Mouse (Mus musculus) yolk sac, embryonic 10.5 days (tissue): ENCODE measurements at regions not wholly inside any gene's neighbourhood (a gene's known extent, or its start where the extent isn't known, plus 50 kb on each side); places are given as distances from the start of the nearest gene placed in this dataset.
"Not testable (repeated sequence)": the region's sequence is repeated elsewhere in the genome, so short reads cannot be mapped to it uniquely, and the experiment has no call there.

Experiments
- DNase-seq: peaks from one replicate; pipeline ENCODE4 v3.0.0-alpha.2; 2017; ENCODE audit warnings: low spot score

- no peak for DNase-seq
These were observed 209.5 kb downstream of the Sorl1 start for GRCm38 (mm10) chr9:41914611-41915010.

GRCm38 (mm10) chr9:41913911-41914310 is 210.2 kb downstream of the Sorl1 start:
- DNase-seq, result no peak

- no peak for DNase-seq
These were observed 211.6 kb downstream of the Sorl1 start for GRCm38 (mm10) chr9:41912482-41912881.

- DNase-seq, result no peak
These were observed 223.5 kb downstream of the Sorl1 start for GRCm38 (mm10) chr9:41900606-41900974.

GRCm38 (mm10) chr9:41899766-41900605 is 224.1 kb downstream of the Sorl1 start:
- DNase-seq, result no peak

- no peak for DNase-seq
These were observed 229.0 kb downstream of the Sorl1 start for GRCm38 (mm10) chr9:41895106-41895505.

GRCm38 (mm10) chr9:41892841-41893240 is 231.3 kb downstream of the Sorl1 start:
- DNase-seq, result peak; percentile 6

GRCm38 (mm10) chr9:41891206-41891605 is 232.9 kb downstream of the Sorl1 start:
- DNase-seq, result no peak

GRCm38 (mm10) chr9:41890273-41891141 is 233.6 kb downstream of the Sorl1 start:
- peak; percentile 66 for DNase-seq

- peak; percentile 10 for DNase-seq
These were observed 234.4 kb downstream of the Sorl1 start for GRCm38 (mm10) chr9:41889568-41890272.

GRCm38 (mm10) chr9:41888616-41889150 is 235.4 kb downstream of the Sorl1 start:
- DNase-seq, result no peak

- not testable (repeated sequence) for DNase-seq
These were observed 237.6 kb downstream of the Sorl1 start for GRCm38 (mm10) chr9:41886456-41886855.

- no peak for DNase-seq
These were observed 243.6 kb downstream of the Sorl1 start for GRCm38 (mm10) chr9:41880457-41880856.

GRCm38 (mm10) chr9:41879080-41879479 is 245.0 kb downstream of the Sorl1 start:
- no peak for DNase-seq

GRCm38 (mm10) chr9:41861136-41861535 is 263.0 kb downstream of the Sorl1 start:
- DNase-seq, result no peak

GRCm38 (mm10) chr9:41860681-41861080 is 263.4 kb downstream of the Sorl1 start:
- peak; percentile 60 for DNase-seq

GRCm38 (mm10) chr9:41859780-41860179 is 264.3 kb downstream of the Sorl1 start:
- no peak for DNase-seq

- DNase-seq, result no peak
These were observed 272.0 kb downstream of the Sorl1 start for GRCm38 (mm10) chr9:41852099-41852498.

GRCm38 (mm10) chr9:41849628-41850326 is 274.3 kb downstream of the Sorl1 start:
- no peak for DNase-seq

GRCm38 (mm10) chr9:41844616-41845015 is 279.5 kb downstream of the Sorl1 start:
- DNase-seq, result no peak
